Mouse (Mus musculus) stomach, postnatal 0 days (tissue): Measurements from ENCODE around the gene Plekha5.

Experiments
- CTCF ChIP-seq: IDR thresholded peaks from 2 replicates; pipeline ENCODE4 v1.5.1; 2016; ENCODE audit warnings: antibody characterized with exemption, low read depth, mild to moderate bottlenecking, moderate library complexity
- EP300 ChIP-seq: optimal IDR thresholded peaks from 2 replicates; pipeline ENCODE3; 2016; ENCODE audit warnings: antibody characterized with exemption

DNA sequence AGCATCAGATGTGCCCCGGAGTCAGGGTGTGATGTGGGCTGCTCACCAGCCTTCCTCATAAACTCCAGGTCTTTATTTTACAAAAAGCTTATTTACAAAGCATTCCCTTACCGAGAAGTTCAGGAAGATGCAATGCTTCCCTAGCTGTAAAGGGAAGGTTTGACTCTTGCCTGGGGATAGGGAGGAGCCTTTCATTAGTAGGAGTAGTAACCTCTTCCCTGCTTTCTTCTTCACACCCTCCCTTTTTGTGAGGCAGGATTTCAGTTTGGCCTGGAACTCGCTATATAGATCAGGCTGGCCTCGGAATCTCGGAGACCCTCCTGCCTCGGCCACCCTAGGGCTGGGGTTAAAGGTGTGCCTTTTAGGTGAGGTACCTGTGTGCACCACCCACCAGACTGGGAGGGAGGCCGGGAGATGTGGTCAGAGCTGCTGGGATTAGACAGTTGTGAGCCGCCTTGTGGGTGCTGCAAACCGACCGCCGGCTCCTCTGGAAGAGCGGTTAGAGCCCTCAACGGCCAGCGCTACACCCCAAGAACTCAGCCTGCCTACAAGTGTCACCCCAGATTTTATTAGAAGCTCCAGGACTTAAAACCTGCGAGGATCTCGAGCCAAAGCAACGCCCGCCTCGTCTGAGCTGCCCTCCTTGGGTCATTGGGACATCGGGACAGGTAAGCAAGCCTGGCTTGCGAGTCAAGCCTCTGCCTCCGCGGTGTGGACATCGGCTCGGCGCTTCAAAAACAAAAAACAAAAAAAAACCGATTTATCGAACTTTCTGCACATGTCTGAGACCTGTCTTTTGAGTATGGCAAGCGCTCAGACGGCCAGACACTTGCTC, 198.8 kb downstream of the Plekha5 start, which contains the start of gene Aebp2:
- no peak for TF ChIP-seq CTCF
- no peak for TF ChIP-seq EP300
